Mouse (Mus musculus) lung, postnatal 10 days (tissue): ENCODE measurements around the gene Chmp4b.

Source experiments
- DNase-seq: peaks from one replicate; pipeline ENCODE4 v3.0.0; 2021

Chmp4b gene

DNA sequence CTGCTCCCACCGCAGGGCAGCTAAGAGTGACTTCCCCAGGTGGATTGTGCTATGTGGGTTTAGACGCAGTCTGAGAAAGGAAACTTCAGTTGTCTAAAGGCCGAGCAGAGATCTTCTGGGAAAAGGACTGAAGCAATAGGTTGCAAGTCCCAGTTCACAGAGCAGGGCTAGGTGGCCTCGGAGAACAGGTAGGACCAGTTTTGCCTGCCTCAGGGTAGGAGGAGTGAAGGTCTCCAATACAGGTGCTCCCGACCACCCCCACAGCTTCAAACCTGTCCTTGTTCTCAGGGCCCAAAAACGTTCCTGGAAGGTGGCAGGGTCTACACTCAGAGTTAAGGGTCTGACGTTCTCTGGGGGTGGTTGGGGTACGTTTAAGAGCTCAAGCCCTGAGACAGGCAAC is at the start of gene Chmp4b:
Gene Chmp4b, plus strand, starts transcription at position 343 of the 400 bp plus-strand sequence.
- DNase-seq = peak; percentile 54

DNA sequence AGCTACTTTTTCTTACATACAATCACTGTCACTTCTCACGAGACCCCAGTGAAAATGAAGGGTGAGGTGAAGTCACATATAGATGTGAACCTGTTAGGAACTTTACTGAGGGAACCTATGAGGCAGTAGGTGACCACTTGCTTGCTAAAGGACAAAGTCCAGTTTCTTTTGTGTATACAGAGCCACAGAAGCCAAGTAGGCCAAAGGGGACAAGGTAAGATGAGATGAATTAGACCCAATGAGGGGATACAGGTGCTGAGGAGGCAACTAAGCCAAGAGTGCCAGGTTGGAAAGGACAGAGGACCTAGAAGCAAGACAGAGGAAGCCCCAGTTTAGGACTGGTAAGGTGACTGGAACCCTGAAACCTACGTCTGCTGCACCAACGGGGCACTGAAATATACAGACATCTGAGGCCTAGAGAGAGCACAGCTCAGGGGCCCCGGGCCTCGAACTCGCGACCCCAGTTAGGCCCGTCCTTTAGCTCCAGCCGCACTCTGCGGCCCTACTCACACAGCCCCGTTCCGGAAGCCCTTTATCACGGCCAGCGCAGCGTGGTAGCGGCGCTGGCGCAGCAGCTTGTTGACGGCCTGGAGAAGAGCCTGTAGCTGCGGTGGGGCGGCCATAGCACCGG is 48.4 kb upstream of the Chmp4b start:
- DNase-seq = no peak

GRCm38 (mm10) chr2:154603638-154604153 is 47.8 kb upstream of the Chmp4b start, which contains the start of gene Pxmp4:
TSS of gene Pxmp4 (minus strand) at chr2:154603708.
- peak; percentile 99 for DNase-seq

DNA sequence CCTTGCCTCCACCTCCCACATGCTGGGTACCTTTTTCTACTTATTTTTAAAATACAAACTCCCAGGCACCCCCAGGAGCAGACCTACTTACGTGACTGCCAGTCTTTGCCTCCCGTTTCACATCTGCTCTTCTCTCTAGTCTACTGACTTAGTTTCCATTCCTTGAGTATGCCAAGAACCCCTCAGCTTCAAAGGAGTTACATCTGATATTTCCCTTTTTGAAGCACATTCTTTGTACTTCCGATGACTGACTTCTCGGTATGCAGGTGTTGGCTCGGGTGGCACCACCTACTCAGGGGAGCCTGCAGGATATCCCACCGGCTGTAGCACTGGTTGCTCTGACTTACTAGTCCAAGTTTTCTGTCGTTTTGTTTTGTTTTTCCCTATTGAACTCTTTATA is 47.3 kb upstream of the Chmp4b start:
- no peak for DNase-seq

- DNase-seq = no peak
Observed at GRCm38 (mm10) chr2:154606965-154607364, 44.5 kb upstream of the Chmp4b start.

DNA sequence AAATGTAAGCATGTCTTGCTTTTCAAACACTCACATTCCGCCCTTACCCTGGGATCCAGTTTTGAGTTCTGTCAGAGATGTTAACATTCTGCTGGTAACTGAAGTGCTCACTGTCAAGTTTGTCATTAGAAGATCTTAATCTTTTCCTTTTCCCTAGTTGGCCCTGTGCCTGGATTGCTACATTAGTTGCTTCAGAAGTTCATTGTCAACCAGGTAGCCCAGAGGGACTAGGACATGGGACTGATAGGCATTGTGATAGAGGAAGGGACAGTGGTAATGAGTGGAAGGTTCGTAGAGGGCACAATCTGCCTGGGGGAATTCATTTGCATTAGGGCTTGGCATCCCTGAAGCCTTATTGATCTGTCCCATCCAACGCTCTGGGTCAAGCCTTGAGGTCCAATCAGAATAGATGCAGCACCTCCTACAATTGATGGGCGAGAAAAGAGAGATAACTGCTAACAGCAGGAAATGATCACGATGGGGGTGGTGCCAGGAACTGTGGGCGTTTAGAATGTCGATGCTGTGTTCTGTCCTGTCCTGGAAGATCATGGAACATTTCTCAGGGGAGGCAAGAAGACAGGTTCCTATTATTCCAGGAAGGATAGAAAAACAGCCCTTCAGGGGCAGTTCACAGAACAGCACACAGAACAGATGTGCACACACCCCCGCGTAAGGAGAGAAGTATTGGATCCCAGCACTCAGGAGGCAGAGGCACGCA is 42.3 kb upstream of the Chmp4b start:
- DNase-seq = no peak

- peak; percentile 93 for DNase-seq
Observed at GRCm38 (mm10) chr2:154613118-154614115, 38.1 kb upstream of the Chmp4b start, which contains the start of the genes Zfp341 and 4930519P11Rik. TSS of gene Zfp341 (plus strand) at chr2:154613297. TSS of gene 4930519P11Rik (minus strand) at chr2:154613437.

- no peak for DNase-seq
Observed at GRCm38 (mm10) chr2:154614841-154615576, 36.5 kb upstream of the Chmp4b start.

DNA sequence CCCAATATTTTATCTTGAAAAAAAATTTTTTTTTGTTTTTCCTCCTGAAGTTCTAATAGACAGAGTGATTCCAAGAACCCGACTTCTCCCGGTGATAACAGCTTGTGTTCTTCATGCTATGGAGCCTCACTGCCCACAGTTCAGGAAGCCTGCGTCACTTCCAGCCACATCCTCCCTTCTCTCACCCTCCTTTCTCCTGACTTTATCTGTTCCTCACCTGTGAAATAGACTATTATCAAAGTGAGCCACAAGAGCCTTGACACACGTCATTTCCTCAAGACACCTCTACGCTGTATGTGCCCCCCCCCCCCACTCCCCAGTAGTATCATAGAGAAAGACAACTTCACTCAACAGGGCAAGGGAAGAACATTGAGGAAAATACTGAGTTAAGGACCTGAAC is 35.8 kb upstream of the Chmp4b start:
- no peak for DNase-seq

- DNase-seq = no peak
Observed at GRCm38 (mm10) chr2:154617061-154617460, 34.4 kb upstream of the Chmp4b start.

- DNase-seq = no peak
Observed at GRCm38 (mm10) chr2:154621684-154622083, 29.8 kb upstream of the Chmp4b start.

- DNase-seq = no peak
Observed at GRCm38 (mm10) chr2:154624137-154624536, 27.4 kb upstream of the Chmp4b start.

DNA sequence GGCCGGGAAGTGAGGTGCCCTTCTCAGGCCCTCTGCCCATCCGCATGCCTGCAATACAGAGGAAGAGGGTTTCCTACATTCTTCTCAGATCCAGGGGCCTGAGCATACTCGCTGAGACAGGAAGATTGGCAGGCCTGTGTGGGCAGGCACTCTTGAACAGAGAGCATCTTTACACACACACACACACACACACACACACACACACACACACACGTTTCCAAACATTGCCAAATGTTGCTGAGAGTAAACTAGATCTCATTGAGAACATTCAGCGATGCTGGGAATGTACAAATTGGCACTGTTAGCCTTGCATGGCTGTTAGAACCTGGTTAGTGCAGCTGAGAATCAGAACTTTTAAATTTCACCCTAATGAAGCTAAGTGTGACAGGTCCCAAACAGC is 21.0 kb upstream of the Chmp4b start:
- DNase-seq = no peak

GRCm38 (mm10) chr2:154632203-154632780 is 19.2 kb upstream of the Chmp4b start:
- DNase-seq = no peak

GRCm38 (mm10) chr2:154633039-154633742 is 18.3 kb upstream of the Chmp4b start:
- no peak for DNase-seq

- DNase-seq = no peak
Observed at GRCm38 (mm10) chr2:154633876-154634644, 17.4 kb upstream of the Chmp4b start.

GRCm38 (mm10) chr2:154635826-154636225 is 15.7 kb upstream of the Chmp4b start:
- no peak for DNase-seq

GRCm38 (mm10) chr2:154638521-154638920 is 13.0 kb upstream of the Chmp4b start:
- DNase-seq = no peak

GRCm38 (mm10) chr2:154639115-154639514 is 12.4 kb upstream of the Chmp4b start:
- DNase-seq = no peak

- peak; percentile 46 for DNase-seq
Observed at GRCm38 (mm10) chr2:154641176-154641575, 10.3 kb upstream of the Chmp4b start.
